Mouse (Mus musculus): ENCODE data around the gene Sdc3. TPM values are rescaled to one million over a fixed set of nuclear protein-coding genes. Genes with fewer than 3 reads are reported as not detected.

Gene Sdc3
- total and polyA plus RNA-seq, 3 experiments: 0.14 to 0.30 TPM; not detected in 1

DNA sequence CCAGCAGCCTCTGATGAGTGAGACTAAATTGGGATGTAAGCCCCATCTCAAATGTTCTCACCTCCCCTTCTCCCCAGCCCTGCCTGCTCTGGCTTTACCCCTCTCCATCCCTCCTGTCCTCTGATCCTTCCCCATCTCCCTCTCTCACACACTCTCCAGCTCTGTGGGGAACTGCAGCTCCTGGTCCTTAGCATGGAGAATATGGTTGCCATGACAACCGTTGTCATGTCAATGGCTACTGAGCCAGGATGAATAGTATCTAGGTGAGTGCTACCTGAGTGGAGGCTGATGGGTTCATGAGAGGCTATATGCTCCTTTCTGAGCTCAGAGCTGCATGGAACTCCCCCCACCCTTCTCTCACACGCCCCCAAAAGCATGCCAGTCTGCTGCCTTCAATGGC, 21.6 kb downstream of the Sdc3 start:
- Histone ChIP-seq H3K27me3 (replicated peaks) (peaks cover 87% of the 10 kb centered on the region), H3K4me3 (replicated peaks in 1 of 3; ENCODE audit: low read depth in 2 of 3, low read length in 2 of 3, poor library complexity in 1 of 3) (no peak overlapping the region), H3K4me2 (ENCODE audit: insufficient read depth, low read depth, poor library complexity, severe bottlenecking) (no peak overlapping the region), H3K9ac (ENCODE audit: insufficient read depth, low read depth) (no peak overlapping the region), H3K9me3 (replicated peaks; ENCODE audit: low read length) (no peaks in the 10 kb centered on the region), H3K36me3 (replicated peaks in 1 of 2; ENCODE audit: control insufficient read depth in 1 of 2, insufficient read depth in 1 of 2, low read length in 1 of 2) (no peaks in the 10 kb centered on the region), H3K27ac (ENCODE audit: insufficient read depth, low read depth) (no peak overlapping the region), H3K4me1 (ENCODE audit: control insufficient read depth in 1 of 2, insufficient read depth in 2 of 2) (no peaks in the 10 kb centered on the region), H3K79me2 (replicated peaks; ENCODE audit: control insufficient read depth, extremely low read depth, insufficient read depth, poor library complexity, severe bottlenecking) (no peaks in the 10 kb centered on the region)
- TF ChIP-seq RAD21 (IDR thresholded peaks at IDR 0.05; ENCODE audit: low read depth, low read length) (no peak), RCOR1 (conservative IDR thresholded peaks at IDR 0.05; ENCODE audit: low read depth, low read length) (no peak), JUN (IDR thresholded peaks at IDR 0.05; ENCODE audit: insufficient read depth, low read depth, low read length) (no peak), IRF4 (IDR thresholded peaks at IDR 0.05; ENCODE audit: low read depth, low read length) (no peak), ELF1 (IDR thresholded peaks at IDR 0.05; ENCODE audit: low read depth, low read length) (no peak), MAX (IDR thresholded peaks at IDR 0.05; ENCODE audit: low read length) (no peak), UBTF (IDR thresholded peaks at IDR 0.05; ENCODE audit: low read depth, low read length) (no peak), HCFC1 (IDR thresholded peaks at IDR 0.05; ENCODE audit: low read depth, low read length) (no peak), NRF1 (IDR thresholded peaks at IDR 0.05; ENCODE audit: low read depth, low read length) (no peak), MYC (IDR thresholded peaks at IDR 0.05; ENCODE audit: low read depth, low read length) (no peak), MAFK (IDR thresholded peaks at IDR 0.05; ENCODE audit: insufficient replicate concordance, low read length) (no peak), ZNF384 (IDR thresholded peaks at IDR 0.05; ENCODE audit: low read depth, low read length) (no peak)
- dilution Hi-C loops (cut with MboI; ENCODE audit: extremely low pct_ligation_motif_present, extremely low pct_unique_long_range_greater_than_20kb, low sequenced_read_pairs) (no loop called here), in situ Hi-C loops (cut with MboI; ENCODE audit: low pct_ligation_motif_present, low pct_unique_long_range_greater_than_20kb, low sequenced_read_pairs) (no loop called here)
- no peak for DNase-seq (ENCODE audit: extremely low read depth)

DNA sequence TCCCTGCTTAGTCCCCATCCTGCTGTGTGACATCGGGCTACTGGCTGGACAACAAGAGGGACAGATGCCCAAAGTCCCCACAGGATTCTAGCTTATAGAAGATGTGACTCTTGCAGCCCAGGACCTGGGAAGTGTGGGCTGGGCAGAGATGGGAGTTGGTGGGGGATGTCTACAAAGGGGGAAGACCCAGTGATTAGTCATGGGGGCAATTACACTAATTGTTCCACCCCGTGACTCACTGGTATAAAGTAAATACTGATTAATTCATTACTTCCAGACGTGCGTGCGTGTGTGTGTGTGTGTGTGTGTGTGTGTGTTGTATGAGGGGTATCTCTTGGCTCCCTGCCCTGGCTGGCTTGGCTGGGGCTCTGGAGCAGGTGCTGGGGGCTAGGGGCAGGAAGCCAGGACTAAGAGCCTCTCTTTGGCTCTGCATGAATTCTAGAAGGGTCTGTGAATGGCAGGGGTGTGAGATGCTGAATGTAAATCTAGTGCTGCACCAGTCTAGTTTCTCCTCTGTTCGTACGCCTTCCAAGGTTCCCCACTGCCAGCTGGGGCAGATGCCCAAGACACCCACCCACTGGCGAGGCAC, 22.5 kb downstream of the Sdc3 start:
- Histone ChIP-seq H3K79me2 (replicated peaks; ENCODE audit: control insufficient read depth, extremely low read depth, insufficient read depth, poor library complexity, severe bottlenecking) (no peaks in the 10 kb centered on the region), H3K4me2 (ENCODE audit: insufficient read depth, low read depth, poor library complexity, severe bottlenecking) (no peak overlapping the region), H3K9me3 (replicated peaks; ENCODE audit: low read length) (no peaks in the 10 kb centered on the region), H3K36me3 (replicated peaks in 1 of 2; ENCODE audit: control insufficient read depth in 1 of 2, insufficient read depth in 1 of 2, low read length in 1 of 2) (no peaks in the 10 kb centered on the region), H3K27me3 (replicated peaks) (peaks cover 86% of the 10 kb centered on the region), H3K27ac (ENCODE audit: insufficient read depth, low read depth) (no peak overlapping the region), H3K9ac (ENCODE audit: insufficient read depth, low read depth) (no peak overlapping the region), H3K4me3 (replicated peaks in 1 of 3; ENCODE audit: low read depth in 2 of 3, low read length in 2 of 3, poor library complexity in 1 of 3) (no peak overlapping the region), H3K4me1 (ENCODE audit: control insufficient read depth in 1 of 2, insufficient read depth in 2 of 2) (no peaks in the 10 kb centered on the region)
- dilution Hi-C loops (cut with MboI; ENCODE audit: extremely low pct_ligation_motif_present, extremely low pct_unique_long_range_greater_than_20kb, low sequenced_read_pairs): no loop called here
- no peak for DNase-seq (ENCODE audit: extremely low read depth)
- TF ChIP-seq CHD2 (IDR thresholded peaks at IDR 0.05; ENCODE audit: low read length) (no peak), USF1 (IDR thresholded peaks at IDR 0.05; ENCODE audit: low read depth, low read length) (no peak), MAX (IDR thresholded peaks at IDR 0.05; ENCODE audit: low read length) (no peak), POLR2A (IDR thresholded peaks at IDR 0.05; ENCODE audit: low read depth, low read length) (no peak), CTCF (conservative IDR thresholded peaks at IDR 0.05 in 1 of 2, IDR thresholded peaks at IDR 0.05 in 1 of 2; ENCODE audit: low read depth in 2 of 2, low read length in 2 of 2) (no peak), CHD1 (IDR thresholded peaks at IDR 0.05; ENCODE audit: low read depth, low read length) (no peak), USF2 (conservative IDR thresholded peaks at IDR 0.05; ENCODE audit: low read depth, low read length) (no peak), ZMIZ1 (IDR thresholded peaks at IDR 0.05; ENCODE audit: low read depth, low read length) (no peak), MAZ (IDR thresholded peaks at IDR 0.05; ENCODE audit: low read depth, low read length) (no peak), POLR2AphosphoS2 (IDR thresholded peaks at IDR 0.05; ENCODE audit: low read depth, low read length) (no peak), SMC3 (IDR thresholded peaks at IDR 0.05; ENCODE audit: low read depth, low read length) (no peak), RAD21 (IDR thresholded peaks at IDR 0.05; ENCODE audit: low read depth, low read length) (no peak), RCOR1 (conservative IDR thresholded peaks at IDR 0.05; ENCODE audit: low read depth, low read length) (no peak), MAFK (IDR thresholded peaks at IDR 0.05; ENCODE audit: insufficient replicate concordance, low read length) (no peak), ZC3H11A (IDR thresholded peaks at IDR 0.05; ENCODE audit: low read depth, low read length) (no peak), MYC (IDR thresholded peaks at IDR 0.05; ENCODE audit: low read depth, low read length) (no peak), BHLHE40 (IDR thresholded peaks at IDR 0.05; ENCODE audit: low read depth, low read length) (no peak), E2F4 (IDR thresholded peaks at IDR 0.05; ENCODE audit: insufficient replicate concordance, low read depth, low read length) (no peak)
- in situ Hi-C loops (cut with MboI; ENCODE audit: low pct_ligation_motif_present, low pct_unique_long_range_greater_than_20kb, low sequenced_read_pairs): no loop called here
